Mouse (Mus musculus): ENCODE measurements at regions not wholly inside any gene's neighbourhood (a gene's known extent, or its start where the extent isn't known, plus 50 kb on each side); places are given as distances from the start of the nearest gene placed in this dataset.
A peak's percentile ranks its signal among the peaks of the same experiment; 100 is the strongest.

- DNase-seq: peak; percentile 22
Observed at GRCm38 (mm10) chr8:98572597-98573514, 843.4 kb downstream of the Cdh8 start.

DNA sequence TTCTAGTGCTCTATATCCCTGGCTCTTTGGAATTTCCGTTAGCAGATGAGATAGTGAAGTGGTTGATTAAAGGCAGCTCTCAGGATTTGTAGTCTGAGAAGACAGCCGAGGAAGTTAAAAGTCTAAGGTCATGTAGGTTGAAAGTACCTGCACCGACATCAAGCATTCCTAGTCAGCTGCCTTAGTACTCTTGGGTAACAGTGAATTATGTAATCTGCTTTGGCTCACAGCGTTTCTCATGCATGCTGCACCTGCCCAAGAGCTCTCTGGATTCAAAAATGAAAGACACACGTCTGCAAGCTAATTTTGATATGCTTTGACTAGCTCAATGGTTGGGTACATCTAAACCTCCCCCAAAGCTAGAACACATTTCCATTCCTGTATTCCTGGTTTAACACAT is 849.6 kb downstream of the Cdh8 start:
- no peak for DNase-seq

GRCm38 (mm10) chr8:98518459-98518858 is 897.8 kb downstream of the Cdh8 start:
- no peak for DNase-seq

DNA sequence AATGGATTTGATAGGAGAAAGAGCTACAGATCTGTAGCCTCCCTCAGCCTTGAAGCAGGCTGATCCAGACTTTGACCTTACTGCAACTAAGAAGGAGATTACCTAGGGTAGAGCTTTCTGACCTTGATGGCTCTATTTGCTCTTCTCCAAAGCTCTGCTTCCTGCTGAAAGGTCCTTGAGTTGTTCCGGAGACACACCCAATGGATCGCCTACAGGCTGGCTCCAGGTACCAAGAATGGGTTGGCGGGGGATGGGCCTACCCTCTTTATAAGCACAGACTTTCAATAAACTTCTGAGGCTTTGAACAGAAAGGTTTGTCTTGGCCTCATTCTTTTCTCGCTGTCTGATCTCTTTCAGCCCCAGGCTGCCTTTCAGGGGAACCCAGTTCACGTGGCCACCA is 901.0 kb downstream of the Cdh8 start:
- no peak for DNase-seq

DNA sequence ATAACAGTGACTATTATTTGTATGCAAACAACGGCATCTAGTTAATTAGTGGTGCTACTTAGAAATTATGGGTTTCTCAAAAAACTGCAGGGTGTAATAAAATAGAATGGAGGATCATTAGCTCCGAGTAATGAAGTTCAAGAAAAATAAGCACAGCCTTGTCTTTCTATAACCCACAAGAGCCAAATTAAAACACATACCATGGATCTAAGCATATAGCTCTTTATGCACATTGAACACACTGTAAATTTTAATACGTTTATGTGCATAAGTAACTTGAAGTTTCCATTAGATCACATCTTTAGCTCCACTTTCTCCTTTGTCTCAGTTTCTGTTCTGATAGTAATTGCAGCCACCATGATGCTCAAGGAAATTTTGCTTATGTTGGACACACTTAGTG is 919.5 kb downstream of the Cdh8 start:
- no peak for DNase-seq

- DNase-seq: no peak
Observed at GRCm38 (mm10) chr8:98463375-98464030, 952.8 kb downstream of the Cdh8 start.

GRCm38 (mm10) chr8:98455539-98455938 is 960.7 kb downstream of the Cdh8 start:
- DNase-seq: no peak

Measured in right cerebral cortex, postnatal 4 days (tissue).